8 mouse cellular contexts compared by ENCODE assay signal in genomic region chr9:118924554-118925085, GRCm38 (mm10). TPM values are rescaled to one million over a fixed set of nuclear protein-coding genes. Genes with fewer than 3 reads are reported as not detected.
DNase-seq lines count a peak whose midpoint lies in the region; ATAC-seq and TF ChIP-seq lines count a peak whose summit lies in the region.

No protein-coding gene starts in this region.

- WGBS in heart, adult 2 months = 35% methylated on average over 16 of the region's 16 CpGs
- whole genome bisulfite sequencing in forebrain, embryonic 16.5 days = 17% methylated on average over 16 of the region's 16 CpGs
- 28% methylated on average over 16 of the region's 16 CpGs for WGBS in liver, embryonic 16.5 days (ENCODE audit: insufficient replicate concordance)

- TF ChIP-seq EP300 in heart, adult 2 months (IDR thresholded peaks at IDR 0.05; ENCODE audit: insufficient read depth, low read depth, low read length) = no peak

- H3K4me1 ChIP-seq in heart, adult 2 months (ENCODE audit: control insufficient read depth, insufficient read depth, low read length) = peaks cover 4% of the 10 kb centered on the region
- peaks cover 26% of the 10 kb centered on the region for H3K4me1 ChIP-seq in forebrain, embryonic 16.5 days (replicated peaks; ENCODE audit: control insufficient read depth, insufficient read depth, low read length)
- peaks cover 33% of the 10 kb centered on the region for H3K4me1 ChIP-seq in liver, embryonic 16.5 days (ENCODE audit: control insufficient read depth, low read depth, low read length)

- no peaks in the 10 kb centered on the region for H3K9me3 ChIP-seq in forebrain, embryonic 16.5 days (ENCODE audit: control insufficient read depth, low read length)
- no peaks in the 10 kb centered on the region for H3K9me3 ChIP-seq in liver, embryonic 16.5 days (replicated peaks; ENCODE audit: control insufficient read depth, low read length)

- no peaks in the 10 kb centered on the region for H3K36me3 ChIP-seq in heart, adult 2 months (ENCODE audit: control insufficient read depth, insufficient read depth, low read length)
- H3K36me3 ChIP-seq in forebrain, embryonic 16.5 days (ENCODE audit: control insufficient read depth, insufficient read depth) = no peaks in the 10 kb centered on the region
- no peaks in the 10 kb centered on the region for H3K36me3 ChIP-seq in liver, embryonic 16.5 days (ENCODE audit: control insufficient read depth, insufficient read depth)

- peak overlapping the region; percentile 98 for H3K4me2 ChIP-seq in forebrain, embryonic 16.5 days (ENCODE audit: low read length)
- peak overlapping the region; percentile 98 for H3K4me2 ChIP-seq in liver, embryonic 16.5 days (ENCODE audit: low read depth, low read length)

- no peak overlapping the region; the same call in 1 of the 2 replicates for H3K4me3 ChIP-seq in heart, adult 2 months
- peak overlapping the region; percentile 77 for H3K4me3 ChIP-seq in forebrain, embryonic 16.5 days (replicated peaks; ENCODE audit: low read length)
- peak overlapping the region; percentile 81 for H3K4me3 ChIP-seq in liver, embryonic 16.5 days (ENCODE audit: low read depth, low read length)

- no peaks in the 10 kb centered on the region for H3K27me3 ChIP-seq in heart, adult 2 months (ENCODE audit: control insufficient read depth, insufficient read depth, low read length)
- H3K27me3 ChIP-seq in forebrain, embryonic 16.5 days (replicated peaks; ENCODE audit: control insufficient read depth, insufficient read depth, low read length) = no peaks in the 10 kb centered on the region
- no peaks in the 10 kb centered on the region for H3K27me3 ChIP-seq in liver, embryonic 16.5 days (ENCODE audit: control insufficient read depth, insufficient read depth, low read depth, low read length)

- no peak for DNase-seq in heart, adult 2 months
- no peak for DNase-seq in heart, postnatal 4 days
- peak; percentile 50 for DNase-seq in ES-CJ7 (ENCODE audit: low read depth, low spot score)
- no peak for DNase-seq in ovary, postnatal 14 days (ENCODE audit: low spot score)
- no peak for DNase-seq in adrenal gland, postnatal 36 days
- DNase-seq in testis, postnatal 14 days (ENCODE audit: low spot score) = no peak

- H3K9ac ChIP-seq in heart, adult 2 months (ENCODE audit: low read depth, low read length) = peak overlapping the region; percentile 3; the same call in 1 of the 2 replicates
- peak overlapping the region; percentile 45; the same call in 1 of the 2 replicates for H3K9ac ChIP-seq in forebrain, embryonic 16.5 days (replicated peaks; ENCODE audit: low read depth, low read length)
- H3K9ac ChIP-seq in liver, embryonic 16.5 days (ENCODE audit: low read depth, low read length) = peak overlapping the region; percentile 74

- no peak for TF ChIP-seq CTCF in heart, adult 2 months (IDR thresholded peaks at IDR 0.05)

- ATAC-seq in forebrain, embryonic 16.5 days = 0 out of 2 replicates have a peak, but pooled peaks have one; percentile 0
- no peak for ATAC-seq in liver, embryonic 16.5 days (ENCODE audit: low read depth)

- H3K79me2 ChIP-seq in heart, adult 2 months (replicated peaks; ENCODE audit: control insufficient read depth, insufficient read depth, low read length) = no peaks in the 10 kb centered on the region

- intact Hi-C loops in heart, adult 2 months (cut with DNase I) = no loop called here

- no peak for TF ChIP-seq POLR2A in heart, adult 2 months (IDR thresholded peaks at IDR 0.05; ENCODE audit: insufficient read depth, low read depth, low read length)

- no peak overlapping the region for H3K27ac ChIP-seq in heart, adult 2 months
- H3K27ac ChIP-seq in forebrain, embryonic 16.5 days (ENCODE audit: low read length) = no peak overlapping the region
- no peak overlapping the region for H3K27ac ChIP-seq in liver, embryonic 16.5 days (ENCODE audit: low read length)

RNA-seq across cellular contexts. Expression of gene Ctdspl, which starts 1.6 kb away (rescaled TPM):
- 1 to 10 TPM; 9.0 to 9.7 TPM for total RNA-seq in heart, adult 2 months (2021)
- polyA plus RNA-seq in heart, adult 2 months (2012; rRNA removed) = 8.5 and 9.6 TPM in 2 replicates
- total RNA-seq in heart, postnatal 4 days (2021) = 10 to 100 TPM; 18.4 to 20.2 TPM
- 7.2 and 8.8 TPM in 2 replicates for polyA plus RNA-seq in forebrain, embryonic 16.5 days (2015; fragmentation: Nextera tagmentation; extraction: Ambion mirVana)
- 3.2 and 3.7 TPM in 2 replicates for polyA plus RNA-seq in liver, embryonic 16.5 days (2015; fragmentation: Nextera tagmentation; extraction: Ambion mirVana)
- total RNA-seq in adrenal gland, postnatal 36 days (2021) = 10 to 100 TPM; 30.4 to 32.8 TPM

Comparison
In these comparisons a context has a peak if more than half of its experiments do, and no peak if none do; other contexts are left out.
1. H3K9ac ChIP-seq: peak in every context shown above with its lines; median percentile 74 in liver, embryonic 16.5 days; 45 in forebrain, embryonic 16.5 days; 3 in heart, adult 2 months.